Mouse (Mus musculus): ENCODE measurements around the gene Nr1i2. TPM values are rescaled to one million over a fixed set of nuclear protein-coding genes. Genes with fewer than 3 reads are reported as not detected.

The Nr1i2 gene
- polyA plus RNA-seq, 1 experiment from 2014 or later: 6.7 TPM

- Histone ChIP-seq H3K36me3 (ENCODE audit: control insufficient read depth, insufficient read depth, low read length) (no peaks in the 10 kb centered on the region), H3K9me3 (ENCODE audit: control insufficient read depth, low read length) (no peaks in the 10 kb centered on the region), H3K27me3 (replicated peaks; ENCODE audit: control insufficient read depth, insufficient read depth, low read length) (no peaks in the 10 kb centered on the region), H3K9ac (ENCODE audit: low read length) (no peak overlapping the region), H3K4me1 (replicated peaks; ENCODE audit: control insufficient read depth, insufficient read depth, low read length) (0 out of 2 replicates have a peak, but pooled peaks cover 6% of the 10 kb centered on the region), H3K4me2 (ENCODE audit: low read length) (no peak overlapping the region), H3K4me3 (ENCODE audit: low read depth, low read length) (no peak overlapping the region), H3K27ac (ENCODE audit: low read depth) (peak overlapping the region; percentile 73)
- DNase-seq (ENCODE audit: low spot score) (no peak), ATAC-seq (replicated peaks; ENCODE audit: low FRiP score, low TSS enrichment, low read depth) (no peak)
- 31% methylated on average over 5 of the region's 5 CpGs for WGBS
These were observed 816 bp upstream of the Nr1i2 start for GRCm38 (mm10) chr16:38295349-38295930.

- H3K27me3 ChIP-seq (replicated peaks; ENCODE audit: control insufficient read depth, insufficient read depth, low read length): no peaks in the 10 kb centered on the region
- no peaks in the 10 kb centered on the region for H3K9me3 ChIP-seq (ENCODE audit: control insufficient read depth, low read length)
- WGBS: 73% methylated on average over 2 of the region's 2 CpGs
- no peak for DNase-seq (ENCODE audit: low spot score)
- no peaks in the 10 kb centered on the region for H3K36me3 ChIP-seq (ENCODE audit: control insufficient read depth, insufficient read depth, low read length)
- H3K4me2 ChIP-seq (ENCODE audit: low read length): no peak overlapping the region
- H3K9ac ChIP-seq (ENCODE audit: low read length): no peak overlapping the region
- no peak overlapping the region for H3K27ac ChIP-seq (ENCODE audit: low read depth)
- H3K4me1 ChIP-seq (replicated peaks; ENCODE audit: control insufficient read depth, insufficient read depth, low read length): 0 out of 2 replicates have a peak, but pooled peaks cover 6% of the 10 kb centered on the region
- no peak for ATAC-seq (replicated peaks; ENCODE audit: low FRiP score, low TSS enrichment, low read depth)
- no peak overlapping the region for H3K4me3 ChIP-seq (ENCODE audit: low read depth, low read length)
These were observed 4.5 kb downstream of the Nr1i2 start for GRCm38 (mm10) chr16:38290151-38290550.

DNA sequence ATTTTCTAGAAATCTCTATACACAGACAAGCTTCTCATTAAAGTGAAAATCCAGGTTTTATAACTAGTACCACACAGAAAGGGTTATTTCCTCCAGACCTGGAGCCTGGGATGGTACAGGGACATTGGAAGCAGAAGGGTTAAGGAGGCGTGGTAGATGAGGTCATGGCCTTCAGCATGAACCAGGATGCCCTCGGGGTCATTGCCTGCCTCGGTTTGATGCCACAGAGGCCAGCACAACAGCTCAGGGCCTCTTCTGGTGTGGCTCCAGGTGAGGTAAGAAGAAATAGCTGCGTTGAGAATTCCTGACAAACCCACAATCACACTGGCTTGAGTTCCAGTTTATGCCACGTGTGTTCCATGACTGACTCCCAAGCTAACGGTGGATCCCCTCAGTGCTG, 5.8 kb downstream of the Nr1i2 start:
- Histone ChIP-seq H3K36me3 (ENCODE audit: control insufficient read depth, insufficient read depth, low read length) (no peaks in the 10 kb centered on the region), H3K9me3 (ENCODE audit: control insufficient read depth, low read length) (no peaks in the 10 kb centered on the region), H3K27me3 (replicated peaks; ENCODE audit: control insufficient read depth, insufficient read depth, low read length) (no peaks in the 10 kb centered on the region), H3K4me3 (ENCODE audit: low read depth, low read length) (no peak overlapping the region), H3K9ac (ENCODE audit: low read length) (no peak overlapping the region), H3K27ac (ENCODE audit: low read depth) (no peak overlapping the region), H3K4me1 (replicated peaks; ENCODE audit: control insufficient read depth, insufficient read depth, low read length) (0 out of 2 replicates have a peak, but pooled peaks cover 2% of the 10 kb centered on the region), H3K4me2 (ENCODE audit: low read length) (no peak overlapping the region)
- 24% methylated on average over 6 of the region's 6 CpGs for WGBS
- ATAC-seq (replicated peaks; ENCODE audit: low FRiP score, low TSS enrichment, low read depth): no peak
- no peak for DNase-seq (ENCODE audit: low spot score)

DNA sequence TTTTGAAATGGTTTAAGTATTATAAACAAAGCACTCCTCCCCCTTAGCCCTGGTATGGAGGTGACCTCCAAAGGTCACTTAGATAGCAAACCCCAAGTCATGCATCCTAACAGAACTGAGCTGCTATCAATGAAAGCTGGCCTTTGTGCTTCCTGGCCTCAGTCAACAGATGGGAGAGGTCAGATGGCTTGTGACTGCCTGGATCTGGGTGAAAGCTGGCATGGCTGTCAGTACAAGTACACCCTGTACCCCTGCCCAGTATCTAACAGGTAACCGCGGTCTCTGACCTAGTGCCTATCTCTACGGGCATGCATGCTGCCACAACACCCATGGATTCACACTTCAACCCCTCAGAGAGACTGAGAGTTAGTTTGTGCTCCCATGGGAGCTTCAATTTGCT, 6.9 kb downstream of the Nr1i2 start:
- Histone ChIP-seq H3K27me3 (replicated peaks; ENCODE audit: control insufficient read depth, insufficient read depth, low read length) (no peaks in the 10 kb centered on the region), H3K4me3 (ENCODE audit: low read depth, low read length) (no peak overlapping the region), H3K4me1 (replicated peaks; ENCODE audit: control insufficient read depth, insufficient read depth, low read length) (no peaks in the 10 kb centered on the region), H3K9me3 (ENCODE audit: control insufficient read depth, low read length) (no peaks in the 10 kb centered on the region), H3K9ac (ENCODE audit: low read length) (no peak overlapping the region), H3K27ac (ENCODE audit: low read depth) (no peak overlapping the region), H3K4me2 (ENCODE audit: low read length) (no peak overlapping the region), H3K36me3 (ENCODE audit: control insufficient read depth, insufficient read depth, low read length) (no peaks in the 10 kb centered on the region)
- WGBS: 75% methylated on average over 3 of the region's 3 CpGs
- no peak for ATAC-seq (replicated peaks; ENCODE audit: low FRiP score, low TSS enrichment, low read depth)
- DNase-seq (ENCODE audit: low spot score): no peak

- no peaks in the 10 kb centered on the region for H3K9me3 ChIP-seq (ENCODE audit: control insufficient read depth, low read length)
- H3K27me3 ChIP-seq (replicated peaks; ENCODE audit: control insufficient read depth, insufficient read depth, low read length): no peaks in the 10 kb centered on the region
- 49% methylated on average over 6 of the region's 6 CpGs for WGBS
- no peak overlapping the region for H3K4me2 ChIP-seq (ENCODE audit: low read length)
- DNase-seq (ENCODE audit: low spot score): no peak
- H3K4me3 ChIP-seq (ENCODE audit: low read depth, low read length): no peak overlapping the region
- no peak overlapping the region for H3K27ac ChIP-seq (ENCODE audit: low read depth)
- no peak overlapping the region for H3K9ac ChIP-seq (ENCODE audit: low read length)
- ATAC-seq (replicated peaks; ENCODE audit: low FRiP score, low TSS enrichment, low read depth): no peak
- no peaks in the 10 kb centered on the region for H3K36me3 ChIP-seq (ENCODE audit: control insufficient read depth, insufficient read depth, low read length)
- no peaks in the 10 kb centered on the region for H3K4me1 ChIP-seq (replicated peaks; ENCODE audit: control insufficient read depth, insufficient read depth, low read length)
These were observed 7.3 kb downstream of the Nr1i2 start for GRCm38 (mm10) chr16:38287357-38287756.

DNA sequence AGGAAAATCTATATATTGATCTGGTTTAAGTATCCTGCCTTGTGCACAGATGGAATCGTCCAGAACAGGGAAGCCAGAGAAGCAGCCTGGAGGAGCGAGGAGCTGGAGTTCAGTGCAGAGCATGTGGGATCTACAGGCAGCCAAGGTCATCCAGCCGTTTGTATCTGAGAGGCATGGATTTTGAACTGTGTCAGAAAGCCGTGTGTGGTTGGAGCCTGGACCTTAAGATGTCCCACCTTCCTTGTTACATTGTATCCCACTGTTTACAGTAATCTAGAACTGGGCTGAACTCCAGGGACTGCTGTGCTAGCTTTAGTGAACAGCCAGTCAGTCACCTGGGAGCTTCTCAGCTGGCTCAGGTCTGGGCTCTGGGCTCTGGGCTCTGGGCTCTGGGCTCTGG, 8.1 kb downstream of the Nr1i2 start:
- no peaks in the 10 kb centered on the region for H3K27me3 ChIP-seq (replicated peaks; ENCODE audit: control insufficient read depth, insufficient read depth, low read length)
- ATAC-seq (replicated peaks; ENCODE audit: low FRiP score, low TSS enrichment, low read depth) (no peak), DNase-seq (ENCODE audit: low spot score) (no peak)
- no peaks in the 10 kb centered on the region for H3K9me3 ChIP-seq (ENCODE audit: control insufficient read depth, low read length)
- no peak overlapping the region for H3K4me3 ChIP-seq (ENCODE audit: low read depth, low read length)
- no peak overlapping the region for H3K27ac ChIP-seq (ENCODE audit: low read depth)
- no peak overlapping the region for H3K4me2 ChIP-seq (ENCODE audit: low read length)
- H3K9ac ChIP-seq (ENCODE audit: low read length): no peak overlapping the region
- 47% methylated on average over 4 of the region's 4 CpGs for WGBS
- H3K36me3 ChIP-seq (ENCODE audit: control insufficient read depth, insufficient read depth, low read length): no peaks in the 10 kb centered on the region
- H3K4me1 ChIP-seq (replicated peaks; ENCODE audit: control insufficient read depth, insufficient read depth, low read length): no peaks in the 10 kb centered on the region

DNA sequence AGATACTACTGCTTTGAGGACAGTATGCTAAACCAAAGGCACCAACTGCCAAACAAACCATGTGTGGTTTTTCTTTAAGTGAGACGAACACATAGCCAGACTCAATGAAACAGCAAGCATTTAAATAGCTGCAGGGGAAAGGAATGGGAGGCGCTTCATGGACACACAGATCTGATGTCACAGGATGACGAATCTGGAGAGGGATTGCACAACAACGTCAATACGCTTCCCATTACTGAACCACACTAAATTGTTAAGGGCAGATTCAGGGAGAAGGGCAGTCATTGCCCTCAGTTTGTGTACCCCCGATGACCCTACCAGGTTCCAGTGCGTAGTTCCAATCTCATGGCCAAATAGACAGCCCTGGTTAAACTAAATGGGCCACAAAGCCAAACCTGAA, 8.8 kb downstream of the Nr1i2 start:
- Histone ChIP-seq H3K4me1 (replicated peaks; ENCODE audit: control insufficient read depth, insufficient read depth, low read length) (no peaks in the 10 kb centered on the region), H3K4me3 (ENCODE audit: low read depth, low read length) (no peak overlapping the region), H3K27ac (ENCODE audit: low read depth) (no peak overlapping the region), H3K9me3 (ENCODE audit: control insufficient read depth, low read length) (no peaks in the 10 kb centered on the region), H3K9ac (ENCODE audit: low read length) (no peak overlapping the region), H3K36me3 (ENCODE audit: control insufficient read depth, insufficient read depth, low read length) (no peaks in the 10 kb centered on the region), H3K4me2 (ENCODE audit: low read length) (no peak overlapping the region), H3K27me3 (replicated peaks; ENCODE audit: control insufficient read depth, insufficient read depth, low read length) (no peaks in the 10 kb centered on the region)
- no peak for ATAC-seq (replicated peaks; ENCODE audit: low FRiP score, low TSS enrichment, low read depth)
- WGBS: 75% methylated on average over 7 of the region's 7 CpGs
- no peak for DNase-seq (ENCODE audit: low spot score)

GRCm38 (mm10) chr16:38283300-38283699, 11.3 kb downstream of the Nr1i2 start:
- Histone ChIP-seq H3K9me3 (ENCODE audit: control insufficient read depth, low read length) (no peaks in the 10 kb centered on the region), H3K4me3 (ENCODE audit: low read depth, low read length) (no peak overlapping the region), H3K4me2 (ENCODE audit: low read length) (no peak overlapping the region), H3K4me1 (replicated peaks; ENCODE audit: control insufficient read depth, insufficient read depth, low read length) (no peaks in the 10 kb centered on the region), H3K27me3 (replicated peaks; ENCODE audit: control insufficient read depth, insufficient read depth, low read length) (no peaks in the 10 kb centered on the region), H3K9ac (ENCODE audit: low read length) (no peak overlapping the region), H3K36me3 (ENCODE audit: control insufficient read depth, insufficient read depth, low read length) (no peaks in the 10 kb centered on the region), H3K27ac (ENCODE audit: low read depth) (no peak overlapping the region)
- 35% methylated on average over 3 of the region's 3 CpGs for WGBS
- DNase-seq (ENCODE audit: low spot score) (no peak), ATAC-seq (replicated peaks; ENCODE audit: low FRiP score, low TSS enrichment, low read depth) (no peak)

DNA sequence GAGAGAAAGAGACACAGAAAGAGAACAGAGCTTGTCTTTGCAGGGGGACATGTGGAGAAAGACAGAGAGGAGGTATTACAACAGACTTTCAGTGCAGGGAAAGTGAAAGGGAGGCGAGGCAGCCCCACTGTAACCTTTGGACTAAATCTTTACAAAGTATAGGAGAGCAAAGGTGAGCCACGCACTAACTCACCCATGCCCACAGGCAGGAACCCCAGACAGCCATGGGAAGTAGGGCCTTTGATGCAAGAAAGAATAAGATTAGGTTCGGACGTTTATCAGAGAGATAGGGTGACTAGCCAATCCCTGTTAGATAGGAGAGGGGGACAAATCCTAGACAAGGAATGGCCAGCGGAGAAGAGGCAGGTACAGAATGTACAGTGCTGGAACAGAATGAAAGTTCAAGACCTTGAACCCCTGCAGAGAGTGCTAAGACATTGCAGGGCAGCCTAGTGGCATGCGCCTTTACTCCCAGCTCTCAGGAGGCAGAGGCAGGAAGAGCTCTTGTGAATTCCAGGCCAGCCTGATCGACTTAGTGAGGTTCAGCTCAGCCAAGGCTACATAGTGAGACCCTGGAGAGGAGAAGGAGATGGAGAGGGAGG, 12.0 kb downstream of the Nr1i2 start:
- DNase-seq (ENCODE audit: low spot score) (peak; percentile 55), ATAC-seq (replicated peaks; ENCODE audit: low FRiP score, low TSS enrichment, low read depth) (peak; percentile 71; the same call in 1 of the 2 replicates)
- Histone ChIP-seq H3K9ac (ENCODE audit: low read length) (no peak overlapping the region), H3K4me2 (ENCODE audit: low read length) (no peak overlapping the region), H3K4me3 (ENCODE audit: low read depth, low read length) (no peak overlapping the region), H3K36me3 (ENCODE audit: control insufficient read depth, insufficient read depth, low read length) (no peaks in the 10 kb centered on the region), H3K27ac (ENCODE audit: low read depth) (no peak overlapping the region), H3K27me3 (replicated peaks; ENCODE audit: control insufficient read depth, insufficient read depth, low read length) (no peaks in the 10 kb centered on the region), H3K4me1 (replicated peaks; ENCODE audit: control insufficient read depth, insufficient read depth, low read length) (no peaks in the 10 kb centered on the region), H3K9me3 (ENCODE audit: control insufficient read depth, low read length) (no peaks in the 10 kb centered on the region)
- WGBS: 72% methylated on average over 7 of the region's 7 CpGs
